Mouse (Mus musculus): Measurements from ENCODE around the gene Gm17019.
"Not testable (repeated sequence)": the region's sequence is repeated elsewhere in the genome, so short reads cannot be mapped to it uniquely, and the experiment has no call there.

GRCm38 (mm10) chr5:15006288-15006687, 26.5 kb downstream of the Gm17019 start:
- TF ChIP-seq CTCF (IDR thresholded peaks at IDR 0.05; ENCODE audit: borderline replicate concordance, insufficient read depth, low read length); POLR2A (IDR thresholded peaks at IDR 0.05; ENCODE audit: low read depth, low read length): not testable (repeated sequence)

All from embryonic fibroblast, embryonic 13.5 days (primary cell).